Mouse (Mus musculus) liver, embryonic 15.5 days (tissue): ENCODE measurements around the gene Adamts14. TPM values are rescaled to one million over a fixed set of nuclear protein-coding genes. Genes with fewer than 3 reads are reported as not detected.

Experiments
- ATAC-seq: fragments of 200-750 bp; cut with Nextera tagmentation; 2 replicates; pipeline ENCODE4 v1.8.0; 2017; ENCODE audit warnings: moderate number of reproducible peaks, mild to moderate bottlenecking, moderate library complexity; ENCODE audit not compliant: insufficient read depth
- H3K27ac ChIP-seq: fragments of 300-500 bp; sonication (generic); replicated peaks from 2 replicates; pipeline ENCODE4 v1.5.1; 2015; ENCODE audit warnings: mild to moderate bottlenecking, inconsistent platforms
- H3K27me3 ChIP-seq: fragments of 300-500 bp; sonication (generic); 2 replicates; pipeline ENCODE4 v1.6.1; 2015; ENCODE audit warnings: mild to moderate bottlenecking, inconsistent platforms
- H3K36me3 ChIP-seq: fragments of 300-500 bp; sonication (generic); replicated peaks from 2 replicates; pipeline ENCODE4 v1.6.1; 2015; ENCODE audit warnings: moderate library complexity, mild to moderate bottlenecking, inconsistent platforms
- H3K4me1 ChIP-seq: fragments of 300-500 bp; sonication (generic); replicated peaks from 2 replicates; pipeline ENCODE4 v1.6.1; 2015; ENCODE audit warnings: inconsistent platforms
- H3K4me2 ChIP-seq: fragments of 300-500 bp; sonication (generic); 2 replicates; pipeline ENCODE4 v1.6.1; 2015; ENCODE audit warnings: moderate library complexity, mild to moderate bottlenecking, inconsistent platforms
- H3K4me3 ChIP-seq: fragments of 300-500 bp; sonication (generic); replicated peaks from 2 replicates; pipeline ENCODE4 v1.5.1; 2015; ENCODE audit warnings: mild to moderate bottlenecking, inconsistent platforms
- H3K9ac ChIP-seq: fragments of 300-500 bp; sonication (generic); 2 replicates; pipeline ENCODE4 v1.6.1; 2015; ENCODE audit warnings: moderate library complexity, mild to moderate bottlenecking, inconsistent platforms
- H3K9me3 ChIP-seq: fragments of 300-500 bp; sonication (generic); replicated peaks from 2 replicates; pipeline ENCODE4 v1.6.1; 2016; ENCODE audit warnings: inconsistent platforms
- WGBS: fragments of 180-500 bp; shearing (Covaris S2); methylation state at CpG from one replicate; pipeline ENCODE4 v1.1.7; 2015; ENCODE audit warnings: mixed read lengths; ENCODE audit not compliant: insufficient replicate concordance; 5-methylcytosine and 5-hydroxymethylcytosine counted together
- polyA plus RNA-seq: library from polyadenylated mRNA; unstranded; fragments of >200 nt; fragmentation: Nextera tagmentation; extraction: Ambion mirVana; gene quantifications from 2 replicates; pipeline ENCODE4 v1.2.1, GENCODE M21; 2015

The Adamts14 gene
- polyA plus RNA-seq, 1 experiment from 2014 or later: 0.29 TPM

GRCm38 (mm10) chr10:61274532-61274931 lies 1.3 kb upstream of the Adamts14 start:
- 32% methylated on average over 2 of the region's 2 CpGs for WGBS
- Histone ChIP-seq H3K27me3 (peaks cover 39% of the 10 kb centered on the region), H3K4me1 (peaks cover 5% of the 10 kb centered on the region; the same call in 1 of the 2 replicates), H3K9ac (no peak overlapping the region), H3K4me3 (no peak overlapping the region), H3K27ac (no peak overlapping the region), H3K4me2 (no peak overlapping the region), H3K9me3 (no peaks in the 10 kb centered on the region), H3K36me3 (no peaks in the 10 kb centered on the region)
- no peak for ATAC-seq

GRCm38 (mm10) chr10:61273844-61274215 lies 592 bp upstream of the Adamts14 start:
- no peak for ATAC-seq
- no peak overlapping the region for H3K4me3 ChIP-seq
- no peak overlapping the region for H3K9ac ChIP-seq
- 35% methylated on average over 7 of the region's 7 CpGs for WGBS
- H3K27ac ChIP-seq: no peak overlapping the region
- peaks cover 39% of the 10 kb centered on the region for H3K27me3 ChIP-seq
- H3K4me1 ChIP-seq: peaks cover 5% of the 10 kb centered on the region; the same call in 1 of the 2 replicates
- no peaks in the 10 kb centered on the region for H3K36me3 ChIP-seq
- H3K4me2 ChIP-seq: peak overlapping the region; percentile 68; the same call in 1 of the 2 replicates
- no peaks in the 10 kb centered on the region for H3K9me3 ChIP-seq

- WGBS: 40% methylated on average over 5 of the region's 5 CpGs
- H3K9me3 ChIP-seq: no peaks in the 10 kb centered on the region
- 0 out of 2 replicates have a peak overlapping the region, but pooled peaks have one; percentile 30 for H3K9ac ChIP-seq
- no peaks in the 10 kb centered on the region; the same call in 1 of the 2 replicates for H3K4me1 ChIP-seq
- no peaks in the 10 kb centered on the region for H3K36me3 ChIP-seq
- H3K27ac ChIP-seq: no peak overlapping the region
- peak overlapping the region; percentile 68 for H3K4me2 ChIP-seq
- H3K27me3 ChIP-seq: peaks cover 39% of the 10 kb centered on the region
- ATAC-seq: no peak
- peak overlapping the region; percentile 45 for H3K4me3 ChIP-seq
Observed at GRCm38 (mm10) chr10:61272631-61273030, 607 bp downstream of the Adamts14 start.

GRCm38 (mm10) chr10:61272089-61272626 lies 1.1 kb downstream of the Adamts14 start:
- no peak overlapping the region for H3K4me2 ChIP-seq
- H3K9me3 ChIP-seq: no peaks in the 10 kb centered on the region
- 32% methylated on average over 8 of the region's 8 CpGs for WGBS
- H3K4me1 ChIP-seq: no peaks in the 10 kb centered on the region; the same call in 1 of the 2 replicates
- peaks cover 39% of the 10 kb centered on the region for H3K27me3 ChIP-seq
- H3K4me3 ChIP-seq: no peak overlapping the region
- H3K9ac ChIP-seq: no peak overlapping the region
- ATAC-seq: no peak
- no peak overlapping the region for H3K27ac ChIP-seq
- H3K36me3 ChIP-seq: no peaks in the 10 kb centered on the region

GRCm38 (mm10) chr10:61267378-61267777 lies 5.9 kb downstream of the Adamts14 start:
- H3K4me3 ChIP-seq: no peak overlapping the region
- no peak overlapping the region for H3K27ac ChIP-seq
- H3K27me3 ChIP-seq: peaks cover 13% of the 10 kb centered on the region
- H3K4me1 ChIP-seq: no peaks in the 10 kb centered on the region
- 52% methylated on average over 5 of the region's 5 CpGs for WGBS
- no peak overlapping the region for H3K9ac ChIP-seq
- no peaks in the 10 kb centered on the region for H3K36me3 ChIP-seq
- no peak for ATAC-seq
- H3K4me2 ChIP-seq: no peak overlapping the region
- H3K9me3 ChIP-seq: no peaks in the 10 kb centered on the region

GRCm38 (mm10) chr10:61263606-61264005 lies 9.6 kb downstream of the Adamts14 start:
- H3K4me2 ChIP-seq: no peak overlapping the region
- 57% methylated on average over 8 of the region's 8 CpGs for WGBS
- H3K4me3 ChIP-seq: no peak overlapping the region
- H3K9ac ChIP-seq: no peak overlapping the region
- no peaks in the 10 kb centered on the region for H3K4me1 ChIP-seq
- ATAC-seq: no peak
- no peaks in the 10 kb centered on the region for H3K9me3 ChIP-seq
- H3K36me3 ChIP-seq: no peaks in the 10 kb centered on the region
- H3K27me3 ChIP-seq: no peaks in the 10 kb centered on the region
- no peak overlapping the region for H3K27ac ChIP-seq

- Histone ChIP-seq H3K4me2 (no peak overlapping the region), H3K4me1 (no peaks in the 10 kb centered on the region), H3K9me3 (no peaks in the 10 kb centered on the region), H3K27me3 (no peaks in the 10 kb centered on the region), H3K36me3 (no peaks in the 10 kb centered on the region), H3K9ac (no peak overlapping the region), H3K27ac (no peak overlapping the region), H3K4me3 (no peak overlapping the region)
- WGBS: 24% methylated on average over 13 of the region's 13 CpGs
- no peak for ATAC-seq
Observed at GRCm38 (mm10) chr10:61261229-61262156, 11.7 kb downstream of the Adamts14 start.

GRCm38 (mm10) chr10:61258131-61258530 lies 15.1 kb downstream of the Adamts14 start:
- Histone ChIP-seq H3K4me3 (no peak overlapping the region), H3K36me3 (no peaks in the 10 kb centered on the region), H3K9me3 (no peaks in the 10 kb centered on the region), H3K4me1 (no peaks in the 10 kb centered on the region), H3K27ac (no peak overlapping the region), H3K4me2 (no peak overlapping the region), H3K9ac (no peak overlapping the region), H3K27me3 (no peaks in the 10 kb centered on the region)
- ATAC-seq: no peak
- WGBS: 58% methylated on average over 1 of the region's 1 CpGs

GRCm38 (mm10) chr10:61256665-61257064 lies 16.6 kb downstream of the Adamts14 start:
- no peak overlapping the region for H3K4me3 ChIP-seq
- no peaks in the 10 kb centered on the region for H3K9me3 ChIP-seq
- ATAC-seq: no peak
- no peaks in the 10 kb centered on the region for H3K36me3 ChIP-seq
- WGBS: 69% methylated on average over 9 of the region's 9 CpGs
- no peak overlapping the region for H3K9ac ChIP-seq
- no peak overlapping the region for H3K27ac ChIP-seq
- no peaks in the 10 kb centered on the region for H3K4me1 ChIP-seq
- H3K27me3 ChIP-seq: no peaks in the 10 kb centered on the region
- no peak overlapping the region for H3K4me2 ChIP-seq

GRCm38 (mm10) chr10:61255190-61255589 lies 18.0 kb downstream of the Adamts14 start:
- Histone ChIP-seq H3K9ac (no peak overlapping the region), H3K9me3 (no peaks in the 10 kb centered on the region), H3K4me2 (no peak overlapping the region), H3K4me1 (no peaks in the 10 kb centered on the region), H3K27me3 (no peaks in the 10 kb centered on the region), H3K27ac (no peak overlapping the region), H3K36me3 (no peaks in the 10 kb centered on the region), H3K4me3 (no peak overlapping the region)
- no peak for ATAC-seq
- WGBS: 67% methylated on average over 8 of the region's 8 CpGs

GRCm38 (mm10) chr10:61254761-61255160 lies 18.5 kb downstream of the Adamts14 start:
- no peak overlapping the region for H3K27ac ChIP-seq
- no peak overlapping the region for H3K9ac ChIP-seq
- WGBS: 72% methylated on average over 6 of the region's 6 CpGs
- no peaks in the 10 kb centered on the region for H3K36me3 ChIP-seq
- no peaks in the 10 kb centered on the region for H3K4me1 ChIP-seq
- no peak overlapping the region for H3K4me2 ChIP-seq
- H3K4me3 ChIP-seq: no peak overlapping the region
- ATAC-seq: no peak
- no peaks in the 10 kb centered on the region for H3K27me3 ChIP-seq
- H3K9me3 ChIP-seq: no peaks in the 10 kb centered on the region
